Mouse (Mus musculus) kidney, postnatal 14 days (tissue): Measurements from ENCODE around the gene 2010300C02Rik.

Experiments
- DNase-seq: peaks from one replicate; pipeline ENCODE4 v3.0.0; 2022; ENCODE audit warnings: mixed read lengths

Gene 2010300C02Rik

DNA sequence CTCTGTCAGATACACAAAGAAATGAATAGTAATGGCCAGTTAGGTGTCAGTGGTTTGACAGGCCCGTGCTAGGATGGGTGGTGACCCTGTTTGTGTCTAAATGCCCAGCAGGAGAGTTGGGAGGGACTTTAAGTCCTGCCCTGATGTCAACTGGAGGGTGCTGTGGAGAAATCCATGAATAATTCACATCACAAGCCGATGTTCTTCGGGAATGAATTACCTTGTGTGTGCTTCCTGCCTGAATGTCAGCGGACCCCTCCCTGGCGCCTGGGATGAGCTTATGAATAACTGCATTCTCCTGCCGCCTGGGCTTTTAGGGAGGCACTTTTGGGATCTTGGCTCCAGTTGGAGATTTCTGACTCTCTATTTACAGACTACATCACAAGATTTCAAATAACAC is 154.5 kb downstream of the 2010300C02Rik start:
- DNase-seq: no peak

DNA sequence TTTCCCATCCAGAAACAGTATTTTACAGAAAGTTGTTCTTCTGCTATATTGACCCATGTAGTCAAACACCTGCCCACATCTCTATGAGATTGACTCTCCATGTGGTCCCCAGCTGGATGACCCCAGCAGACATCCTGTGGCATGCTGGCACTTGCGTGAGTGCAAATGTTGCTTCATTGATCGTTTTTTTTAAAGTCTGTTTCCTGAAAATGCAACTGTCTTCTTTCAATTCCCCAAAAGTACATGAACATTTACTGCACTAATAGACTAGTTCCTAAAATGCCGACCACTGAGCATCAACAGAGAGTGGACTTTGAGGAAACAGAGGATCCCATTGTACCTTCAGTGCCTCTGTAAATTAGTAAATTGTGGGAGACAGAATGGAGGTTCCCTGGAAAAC is 157.9 kb downstream of the 2010300C02Rik start:
- no peak for DNase-seq
